Mouse (Mus musculus) right cerebral cortex, postnatal 4 days (tissue): Measurements from ENCODE around the gene Ubc.
A peak's percentile ranks its signal among the peaks of the same experiment; 100 is the strongest.
"Not testable (repeated sequence)": the region's sequence is repeated elsewhere in the genome, so short reads cannot be mapped to it uniquely, and the experiment has no call there.

Experiments used
- DNase-seq: peaks from one replicate; pipeline ENCODE4 v3.0.0-alpha.2; 2022

Gene Ubc

GRCm38 (mm10) chr5:125389579-125390441 is at the start of gene Ubc:
TSS of gene Ubc (minus strand) at chr5:125390202.
- DNase-seq: peak; percentile 87

- not testable (repeated sequence) for DNase-seq
Measured at GRCm38 (mm10) chr5:125434347-125434746, 44.3 kb upstream of the Ubc start.

- DNase-seq: peak; percentile 95
Measured at GRCm38 (mm10) chr5:125433793-125434337, 43.9 kb upstream of the Ubc start, which contains the start of gene Dhx37. TSS of gene Dhx37 (minus strand) at chr5:125434121.

GRCm38 (mm10) chr5:125432324-125432723 is 42.3 kb upstream of the Ubc start:
- not testable (repeated sequence) for DNase-seq

- no peak for DNase-seq
Measured at GRCm38 (mm10) chr5:125426343-125426742, 36.3 kb upstream of the Ubc start.

GRCm38 (mm10) chr5:125425698-125426276 is 35.8 kb upstream of the Ubc start:
- DNase-seq: no peak

- DNase-seq: no peak
Measured at GRCm38 (mm10) chr5:125419124-125419523, 29.1 kb upstream of the Ubc start.

- no peak for DNase-seq
Measured at GRCm38 (mm10) chr5:125418636-125419035, 28.6 kb upstream of the Ubc start.

- DNase-seq: no peak
Measured at GRCm38 (mm10) chr5:125416183-125416582, 26.2 kb upstream of the Ubc start.

- no peak for DNase-seq
Measured at GRCm38 (mm10) chr5:125413763-125414162, 23.8 kb upstream of the Ubc start.

GRCm38 (mm10) chr5:125412536-125412935 is 22.5 kb upstream of the Ubc start:
- not testable (repeated sequence) for DNase-seq

- DNase-seq: peak; percentile 83
Measured at GRCm38 (mm10) chr5:125411972-125412530, 22.0 kb upstream of the Ubc start.

- DNase-seq: peak; percentile 53
Measured at GRCm38 (mm10) chr5:125409348-125410090, 19.5 kb upstream of the Ubc start.

- DNase-seq: peak; percentile 90
Measured at GRCm38 (mm10) chr5:125408842-125409241, 18.8 kb upstream of the Ubc start.

- DNase-seq: no peak
Measured at GRCm38 (mm10) chr5:125407910-125408575, 18.0 kb upstream of the Ubc start.

GRCm38 (mm10) chr5:125407020-125407830 is 17.2 kb upstream of the Ubc start:
- no peak for DNase-seq

- DNase-seq: peak; percentile 60
Measured at GRCm38 (mm10) chr5:125406322-125407016, 16.5 kb upstream of the Ubc start.

- peak; percentile 88 for DNase-seq
Measured at GRCm38 (mm10) chr5:125405546-125406248, 15.7 kb upstream of the Ubc start.

GRCm38 (mm10) chr5:125404903-125405545 is 15.0 kb upstream of the Ubc start:
- DNase-seq: peak; percentile 50

- peak; percentile 41 for DNase-seq
Measured at GRCm38 (mm10) chr5:125404536-125404902, 14.5 kb upstream of the Ubc start.
